Mouse (Mus musculus) heart, embryonic 12.5 days (tissue): ENCODE measurements around the gene Sulf2. TPM values are rescaled to one million over a fixed set of nuclear protein-coding genes. Genes with fewer than 3 reads are reported as not detected.

Experiments used
- ATAC-seq: fragments of 200-750 bp; cut with Nextera tagmentation; 2 replicates; pipeline ENCODE4 v1.8.0; 2017; ENCODE audit warnings: moderate TSS enrichment, moderate library complexity; ENCODE audit not compliant: insufficient number of reproducible peaks, low FRiP score
- H3K27ac ChIP-seq: fragments of 300-500 bp; sonication (generic); 2 replicates; pipeline ENCODE4 v1.5.1; 2016; ENCODE audit warnings: mild to moderate bottlenecking, moderate library complexity; ENCODE audit not compliant: poor library complexity, severe bottlenecking
- H3K27me3 ChIP-seq: fragments of 300-500 bp; sonication (generic); replicated peaks from 2 replicates; pipeline ENCODE4 v1.6.1; 2016; ENCODE audit warnings: mild to moderate bottlenecking, moderate library complexity
- H3K36me3 ChIP-seq: fragments of 300-500 bp; sonication (generic); 2 replicates; pipeline ENCODE4 v1.6.1; 2016; ENCODE audit warnings: mild to moderate bottlenecking, moderate library complexity
- H3K4me1 ChIP-seq: fragments of 300-500 bp; sonication (generic); replicated peaks from 2 replicates; pipeline ENCODE4 v1.6.1; 2016; ENCODE audit warnings: mild to moderate bottlenecking
- H3K4me2 ChIP-seq: fragments of 300-500 bp; sonication (generic); 2 replicates; pipeline ENCODE4 v1.6.1; 2016; ENCODE audit warnings: mild to moderate bottlenecking, moderate library complexity
- H3K4me3 ChIP-seq: fragments of 300-500 bp; sonication (generic); 2 replicates; pipeline ENCODE4 v1.5.1; 2016; ENCODE audit warnings: mild to moderate bottlenecking
- H3K9ac ChIP-seq: fragments of 300-500 bp; sonication (generic); 2 replicates; pipeline ENCODE4 v1.6.1; 2016; ENCODE audit warnings: mild to moderate bottlenecking, moderate library complexity
- H3K9me3 ChIP-seq: fragments of 300-500 bp; sonication (generic); replicated peaks from 2 replicates; pipeline ENCODE4 v1.6.1; 2016; ENCODE audit warnings: mild to moderate bottlenecking, moderate library complexity
- WGBS: fragments of 180-500 bp; shearing (Covaris S2); methylation state at CpG from one replicate; pipeline ENCODE4 v1.1.7; 2016; 5-methylcytosine and 5-hydroxymethylcytosine counted together
- polyA plus RNA-seq: library from polyadenylated mRNA; unstranded; fragments of >200 nt; fragmentation: Nextera tagmentation; extraction: Ambion mirVana; gene quantifications from 2 replicates; pipeline ENCODE4 v1.2.1, GENCODE M21; 2016

Sulf2 gene
- polyA plus RNA-seq, 1 experiment from 2014 or later: 136 TPM

DNA sequence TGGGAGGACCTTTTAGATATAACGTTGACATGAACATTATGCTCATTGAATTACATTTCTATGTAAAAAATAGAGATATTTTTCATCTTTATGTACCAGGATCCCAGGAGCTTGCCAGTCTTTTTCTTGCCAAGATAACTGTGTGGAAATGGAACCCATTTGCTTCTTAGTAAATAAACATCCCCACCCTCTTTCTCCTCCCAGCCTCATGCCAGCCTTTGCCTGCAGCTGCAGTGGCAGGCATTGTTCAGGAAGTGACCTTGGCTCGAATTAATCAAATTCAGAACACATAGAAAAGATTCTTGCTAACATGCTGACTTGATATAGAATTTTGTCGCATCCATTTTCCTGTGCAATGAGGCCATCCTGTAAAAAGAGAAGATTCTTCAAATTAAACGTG is 126.2 kb downstream of the Sulf2 start:
- Histone ChIP-seq H3K9ac (no peak overlapping the region), H3K9me3 (no peaks in the 10 kb centered on the region), H3K27ac (peak overlapping the region; percentile 40; the same call in 1 of the 2 replicates), H3K4me2 (no peak overlapping the region), H3K27me3 (no peaks in the 10 kb centered on the region), H3K4me1 (peaks cover 37% of the 10 kb centered on the region), H3K4me3 (no peak overlapping the region), H3K36me3 (no peaks in the 10 kb centered on the region)
- no peak for ATAC-seq
- WGBS: 63% methylated on average over 4 of the region's 4 CpGs

DNA sequence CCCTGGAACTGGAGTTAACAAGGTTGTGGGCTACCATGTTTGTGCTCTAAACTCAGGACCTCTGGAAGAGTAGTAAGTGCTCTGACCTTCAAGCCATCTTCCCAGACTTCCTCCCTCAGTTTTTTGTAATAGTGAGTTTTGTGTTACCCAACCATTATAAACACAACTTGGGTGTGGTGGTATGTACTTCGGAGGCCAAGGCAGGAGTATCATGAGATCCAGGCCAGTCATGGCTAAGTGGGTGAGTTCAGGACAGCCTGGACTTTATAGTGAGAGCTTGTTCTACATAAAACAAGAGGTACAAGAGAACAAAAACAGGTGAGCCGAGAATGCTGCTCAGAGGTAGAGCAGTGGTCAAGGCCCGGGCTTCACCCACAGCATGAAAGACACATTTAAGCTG is 127.6 kb downstream of the Sulf2 start:
- H3K9me3 ChIP-seq: no peaks in the 10 kb centered on the region
- no peak overlapping the region for H3K9ac ChIP-seq
- H3K27ac ChIP-seq: no peak overlapping the region
- WGBS: 91% methylated on average over 3 of the region's 3 CpGs
- peaks cover 43% of the 10 kb centered on the region for H3K4me1 ChIP-seq
- H3K36me3 ChIP-seq: no peaks in the 10 kb centered on the region
- ATAC-seq: no peak
- no peak overlapping the region for H3K4me2 ChIP-seq
- no peaks in the 10 kb centered on the region for H3K27me3 ChIP-seq
- no peak overlapping the region for H3K4me3 ChIP-seq

DNA sequence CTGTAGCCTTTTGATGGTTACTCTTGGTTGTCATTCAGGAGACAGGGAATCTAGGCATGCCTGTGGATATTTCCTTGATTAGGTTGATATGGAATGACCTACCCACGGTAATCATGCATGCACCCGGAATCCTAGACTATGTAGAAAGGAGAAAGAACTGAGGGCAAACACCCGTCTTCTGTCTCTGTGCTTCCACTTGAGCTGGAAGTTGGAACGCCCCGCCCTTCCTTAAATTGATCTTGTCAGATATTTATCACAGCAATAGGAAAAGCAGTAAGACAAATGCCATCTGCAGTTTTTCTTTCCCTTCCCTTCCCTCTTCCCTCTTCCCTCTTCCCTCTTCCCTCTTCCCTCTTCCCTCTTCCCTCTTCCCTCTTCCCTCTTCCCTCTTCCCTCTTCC is 129.5 kb downstream of the Sulf2 start:
- Histone ChIP-seq H3K4me2 (no peak overlapping the region), H3K36me3 (no peaks in the 10 kb centered on the region), H3K4me1 (peaks cover 44% of the 10 kb centered on the region), H3K9ac (no peak overlapping the region; the same call in 1 of the 2 replicates), H3K4me3 (no peak overlapping the region), H3K9me3 (no peaks in the 10 kb centered on the region), H3K27ac (no peak overlapping the region), H3K27me3 (no peaks in the 10 kb centered on the region)
- no peak for ATAC-seq
- 73% methylated on average over 5 of the region's 5 CpGs for WGBS

DNA sequence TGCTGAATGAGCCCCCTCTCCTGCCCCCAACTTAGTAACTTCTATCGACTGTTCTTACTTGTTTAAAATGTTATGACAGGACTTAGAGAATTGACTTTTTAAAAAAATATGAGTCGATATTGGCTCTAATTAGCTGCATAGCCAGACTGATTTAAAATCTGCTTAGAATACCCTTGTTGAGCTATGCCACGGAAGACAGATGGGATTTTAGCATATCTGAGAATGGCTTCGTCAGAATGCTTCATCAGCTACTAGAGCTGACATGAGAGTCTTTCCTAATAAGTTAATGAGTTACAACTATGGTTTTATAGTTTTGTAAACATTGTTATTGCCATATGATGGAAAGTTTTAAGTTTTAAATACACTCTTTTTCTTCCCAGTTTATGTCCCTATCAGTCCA is 130.8 kb downstream of the Sulf2 start:
- H3K27ac ChIP-seq: no peak overlapping the region
- H3K4me2 ChIP-seq: no peak overlapping the region
- ATAC-seq: no peak
- H3K36me3 ChIP-seq: no peaks in the 10 kb centered on the region
- WGBS: 92% methylated on average over 4 of the region's 4 CpGs
- H3K9me3 ChIP-seq: no peaks in the 10 kb centered on the region
- peaks cover 41% of the 10 kb centered on the region for H3K4me1 ChIP-seq
- no peaks in the 10 kb centered on the region for H3K27me3 ChIP-seq
- no peak overlapping the region for H3K4me3 ChIP-seq
- no peak overlapping the region for H3K9ac ChIP-seq

DNA sequence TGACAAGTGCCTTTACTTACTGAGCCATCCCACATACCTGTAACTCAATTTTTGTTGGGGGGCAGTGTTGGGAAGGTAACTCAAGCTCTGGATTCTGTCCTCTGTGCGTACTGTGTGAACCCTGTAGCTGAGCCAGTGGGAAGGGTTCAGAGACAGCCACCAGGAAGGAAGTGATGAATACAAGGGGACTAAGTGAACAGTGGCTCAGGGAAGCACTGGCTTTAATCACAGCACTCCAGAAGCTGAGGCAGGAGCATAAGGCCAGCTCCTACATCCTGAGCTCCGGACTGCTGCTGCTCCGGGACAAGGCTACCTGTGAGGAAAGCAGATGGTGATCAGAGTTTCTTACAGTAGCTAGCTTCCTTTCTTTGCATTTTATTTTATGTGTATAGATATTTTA is 131.4 kb downstream of the Sulf2 start:
- no peak overlapping the region for H3K4me3 ChIP-seq
- no peak overlapping the region for H3K9ac ChIP-seq
- no peaks in the 10 kb centered on the region for H3K27me3 ChIP-seq
- no peaks in the 10 kb centered on the region for H3K9me3 ChIP-seq
- WGBS: 76% methylated on average over 3 of the region's 3 CpGs
- H3K27ac ChIP-seq: no peak overlapping the region
- H3K4me1 ChIP-seq: peaks cover 38% of the 10 kb centered on the region
- no peaks in the 10 kb centered on the region for H3K36me3 ChIP-seq
- ATAC-seq: no peak
- no peak overlapping the region for H3K4me2 ChIP-seq

Other genes starting within 250 kb of the Sulf2 start
- 16.4 and 17.4 TPM in 2 replicates for gene Ncoa3, start 163.0 kb downstream of the Sulf2 start, polyA plus RNA-seq